Mouse (Mus musculus): ENCODE measurements around the gene Ano1. TPM values are rescaled to one million over a fixed set of nuclear protein-coding genes. Genes with fewer than 3 reads are reported as not detected.

Gene Ano1
- polyA plus RNA-seq, 1 experiment from 2014 or later: 22.2 TPM

GRCm38 (mm10) chr7:144740643-144741042 is 11.1 kb downstream of the Ano1 start:
- Histone ChIP-seq H3K27me3 (replicated peaks; ENCODE audit: control insufficient read depth, insufficient read depth, low read length) (0 out of 2 replicates have a peak, but pooled peaks cover 6% of the 10 kb centered on the region), H3K9me3 (ENCODE audit: control insufficient read depth, low read length) (no peaks in the 10 kb centered on the region), H3K4me1 (ENCODE audit: control insufficient read depth, insufficient read depth, low read length) (peaks cover 9% of the 10 kb centered on the region), H3K9ac (ENCODE audit: low read depth, low read length) (no peak overlapping the region), H3K36me3 (ENCODE audit: control insufficient read depth, insufficient read depth, low read length) (no peaks in the 10 kb centered on the region), H3K4me2 (ENCODE audit: low read depth, low read length) (no peak overlapping the region), H3K27ac (replicated peaks; ENCODE audit: low read depth, low read length) (no peak overlapping the region), H3K4me3 (ENCODE audit: low read depth, low read length) (no peak overlapping the region)
- peak; percentile 44; the same call in 1 of the 2 replicates for ATAC-seq (ENCODE audit: low read depth)
- DNase-seq (ENCODE audit: low spot score): peak; percentile 36
- 63% methylated on average over 7 of the region's 7 CpGs for WGBS

GRCm38 (mm10) chr7:144739810-144740209 is 12.0 kb downstream of the Ano1 start:
- 0 out of 2 replicates have a peak, but pooled peaks cover 6% of the 10 kb centered on the region for H3K27me3 ChIP-seq (replicated peaks; ENCODE audit: control insufficient read depth, insufficient read depth, low read length)
- H3K27ac ChIP-seq (replicated peaks; ENCODE audit: low read depth, low read length): no peak overlapping the region
- H3K4me3 ChIP-seq (ENCODE audit: low read depth, low read length): no peak overlapping the region
- DNase-seq (ENCODE audit: low spot score): peak; percentile 4
- WGBS: 28% methylated on average over 3 of the region's 3 CpGs
- no peak overlapping the region for H3K9ac ChIP-seq (ENCODE audit: low read depth, low read length)
- peaks cover 9% of the 10 kb centered on the region for H3K4me1 ChIP-seq (ENCODE audit: control insufficient read depth, insufficient read depth, low read length)
- no peak for ATAC-seq (ENCODE audit: low read depth)
- no peak overlapping the region for H3K4me2 ChIP-seq (ENCODE audit: low read depth, low read length)
- no peaks in the 10 kb centered on the region for H3K9me3 ChIP-seq (ENCODE audit: control insufficient read depth, low read length)
- no peaks in the 10 kb centered on the region for H3K36me3 ChIP-seq (ENCODE audit: control insufficient read depth, insufficient read depth, low read length)

- ATAC-seq (ENCODE audit: low read depth) (peak; percentile 34; the same call in 1 of the 2 replicates), DNase-seq (ENCODE audit: low spot score) (peak; percentile 18)
- 0 out of 2 replicates have a peak, but pooled peaks cover 6% of the 10 kb centered on the region for H3K27me3 ChIP-seq (replicated peaks; ENCODE audit: control insufficient read depth, insufficient read depth, low read length)
- H3K27ac ChIP-seq (replicated peaks; ENCODE audit: low read depth, low read length): no peak overlapping the region
- H3K9me3 ChIP-seq (ENCODE audit: control insufficient read depth, low read length): no peaks in the 10 kb centered on the region
- peaks cover 9% of the 10 kb centered on the region for H3K4me1 ChIP-seq (ENCODE audit: control insufficient read depth, insufficient read depth, low read length)
- H3K4me2 ChIP-seq (ENCODE audit: low read depth, low read length): peak overlapping the region; percentile 56
- H3K36me3 ChIP-seq (ENCODE audit: control insufficient read depth, insufficient read depth, low read length): no peaks in the 10 kb centered on the region
- H3K4me3 ChIP-seq (ENCODE audit: low read depth, low read length): peak overlapping the region; percentile 37
- peak overlapping the region; percentile 50 for H3K9ac ChIP-seq (ENCODE audit: low read depth, low read length)
- WGBS: 2% methylated on average over 20 of the region's 33 CpGs
Observed at GRCm38 (mm10) chr7:144738357-144738798, 13.4 kb downstream of the Ano1 start.

DNA sequence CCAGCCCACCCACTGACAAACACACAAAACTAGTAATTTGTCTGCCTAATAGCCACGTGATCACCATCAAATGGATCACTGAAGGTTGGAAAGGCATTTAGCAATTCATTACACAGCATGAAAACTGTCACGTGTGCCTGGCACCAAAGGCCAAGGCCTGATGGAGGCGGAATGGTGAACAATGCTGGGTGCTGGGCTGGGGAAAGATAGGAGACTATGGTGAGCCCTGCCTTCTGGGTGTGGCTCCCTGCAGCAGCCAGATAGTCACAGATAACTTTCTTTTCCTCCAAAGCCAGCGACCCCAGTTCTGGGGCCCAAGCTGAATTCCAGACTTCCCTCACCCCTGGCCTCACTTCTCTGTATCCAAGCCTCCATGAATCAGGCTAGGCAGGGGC is 19.9 kb downstream of the Ano1 start:
- no peak for DNase-seq (ENCODE audit: low spot score)
- WGBS: 55% methylated on average over 4 of the region's 4 CpGs
- Histone ChIP-seq H3K9me3 (ENCODE audit: control insufficient read depth, low read length) (no peaks in the 10 kb centered on the region), H3K9ac (ENCODE audit: low read depth, low read length) (no peak overlapping the region), H3K36me3 (ENCODE audit: control insufficient read depth, insufficient read depth, low read length) (no peaks in the 10 kb centered on the region), H3K4me1 (ENCODE audit: control insufficient read depth, insufficient read depth, low read length) (no peaks in the 10 kb centered on the region), H3K27ac (replicated peaks; ENCODE audit: low read depth, low read length) (no peak overlapping the region), H3K27me3 (replicated peaks; ENCODE audit: control insufficient read depth, insufficient read depth, low read length) (no peaks in the 10 kb centered on the region), H3K4me3 (ENCODE audit: low read depth, low read length) (no peak overlapping the region), H3K4me2 (ENCODE audit: low read depth, low read length) (no peak overlapping the region)
- no peak for ATAC-seq (ENCODE audit: low read depth)

- ATAC-seq (ENCODE audit: low read depth) (no peak), DNase-seq (ENCODE audit: low spot score) (no peak)
- H3K9ac ChIP-seq (ENCODE audit: low read depth, low read length): no peak overlapping the region
- H3K4me3 ChIP-seq (ENCODE audit: low read depth, low read length): no peak overlapping the region
- H3K4me1 ChIP-seq (ENCODE audit: control insufficient read depth, insufficient read depth, low read length): no peaks in the 10 kb centered on the region
- H3K4me2 ChIP-seq (ENCODE audit: low read depth, low read length): no peak overlapping the region
- no peaks in the 10 kb centered on the region for H3K27me3 ChIP-seq (replicated peaks; ENCODE audit: control insufficient read depth, insufficient read depth, low read length)
- no peaks in the 10 kb centered on the region for H3K9me3 ChIP-seq (ENCODE audit: control insufficient read depth, low read length)
- H3K36me3 ChIP-seq (ENCODE audit: control insufficient read depth, insufficient read depth, low read length): no peaks in the 10 kb centered on the region
- 53% methylated on average over 9 of the region's 9 CpGs for WGBS
- H3K27ac ChIP-seq (replicated peaks; ENCODE audit: low read depth, low read length): no peak overlapping the region
Observed at GRCm38 (mm10) chr7:144731182-144731896, 20.4 kb downstream of the Ano1 start.

DNA sequence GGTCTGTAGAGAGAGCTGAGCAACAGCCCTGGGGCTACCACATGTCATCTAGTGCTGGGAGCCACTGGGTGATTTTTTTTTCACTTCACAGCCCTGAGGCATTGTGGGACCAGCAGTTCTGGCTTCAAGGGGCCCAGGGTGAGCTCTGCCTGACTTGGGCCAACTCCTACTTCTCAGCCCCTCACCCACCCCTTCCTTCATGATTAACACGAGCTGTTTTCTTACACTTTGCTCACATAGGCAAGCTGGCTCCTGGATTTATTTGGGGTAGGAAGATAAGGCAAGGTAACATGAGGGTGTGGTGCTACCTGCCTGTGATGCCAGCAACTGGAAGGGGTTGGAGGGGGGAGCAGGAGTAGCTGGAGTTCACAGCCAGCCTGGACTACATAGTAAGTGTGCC is 27.5 kb downstream of the Ano1 start:
- 46% methylated on average over 1 of the region's 1 CpGs for WGBS
- no peak overlapping the region for H3K4me2 ChIP-seq (ENCODE audit: low read depth, low read length)
- H3K27me3 ChIP-seq (replicated peaks; ENCODE audit: control insufficient read depth, insufficient read depth, low read length): no peaks in the 10 kb centered on the region
- ATAC-seq (ENCODE audit: low read depth): no peak
- H3K27ac ChIP-seq (replicated peaks; ENCODE audit: low read depth, low read length): no peak overlapping the region
- no peak overlapping the region for H3K9ac ChIP-seq (ENCODE audit: low read depth, low read length)
- no peaks in the 10 kb centered on the region for H3K4me1 ChIP-seq (ENCODE audit: control insufficient read depth, insufficient read depth, low read length)
- no peak overlapping the region for H3K4me3 ChIP-seq (ENCODE audit: low read depth, low read length)
- H3K36me3 ChIP-seq (ENCODE audit: control insufficient read depth, insufficient read depth, low read length): no peaks in the 10 kb centered on the region
- DNase-seq (ENCODE audit: low spot score): no peak
- H3K9me3 ChIP-seq (ENCODE audit: control insufficient read depth, low read length): no peaks in the 10 kb centered on the region

DNA sequence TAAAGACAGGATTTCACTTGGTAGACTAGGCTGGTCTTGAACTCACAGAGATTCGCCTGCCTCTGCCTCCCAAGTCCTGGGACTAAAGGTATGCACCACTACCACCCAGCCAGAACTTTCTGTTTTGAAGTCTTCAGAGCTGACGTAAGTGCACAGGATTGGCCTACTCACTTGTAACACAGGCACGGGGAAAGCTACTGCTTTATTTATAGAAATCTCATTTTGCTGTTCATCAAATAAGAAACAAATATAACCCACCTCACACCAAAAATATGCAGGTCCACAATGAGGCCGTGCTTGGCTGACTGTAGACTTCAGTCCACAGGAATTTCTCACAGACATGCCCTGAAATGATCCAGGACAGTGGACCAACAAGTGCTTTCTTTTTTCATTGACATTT is 31.8 kb downstream of the Ano1 start:
- WGBS: 78% methylated on average over 4 of the region's 4 CpGs
- H3K27ac ChIP-seq (replicated peaks; ENCODE audit: low read depth, low read length): no peak overlapping the region
- no peak overlapping the region for H3K4me2 ChIP-seq (ENCODE audit: low read depth, low read length)
- ATAC-seq (ENCODE audit: low read depth): no peak
- H3K36me3 ChIP-seq (ENCODE audit: control insufficient read depth, insufficient read depth, low read length): no peaks in the 10 kb centered on the region
- H3K27me3 ChIP-seq (replicated peaks; ENCODE audit: control insufficient read depth, insufficient read depth, low read length): no peaks in the 10 kb centered on the region
- DNase-seq (ENCODE audit: low spot score): no peak
- no peaks in the 10 kb centered on the region for H3K4me1 ChIP-seq (ENCODE audit: control insufficient read depth, insufficient read depth, low read length)
- no peak overlapping the region for H3K4me3 ChIP-seq (ENCODE audit: low read depth, low read length)
- H3K9me3 ChIP-seq (ENCODE audit: control insufficient read depth, low read length): no peaks in the 10 kb centered on the region
- no peak overlapping the region for H3K9ac ChIP-seq (ENCODE audit: low read depth, low read length)

- Histone ChIP-seq H3K4me1 (ENCODE audit: control insufficient read depth, insufficient read depth, low read length) (no peaks in the 10 kb centered on the region), H3K36me3 (ENCODE audit: control insufficient read depth, insufficient read depth, low read length) (no peaks in the 10 kb centered on the region), H3K4me3 (ENCODE audit: low read depth, low read length) (no peak overlapping the region), H3K4me2 (ENCODE audit: low read depth, low read length) (no peak overlapping the region), H3K27ac (replicated peaks; ENCODE audit: low read depth, low read length) (no peak overlapping the region), H3K9ac (ENCODE audit: low read depth, low read length) (no peak overlapping the region), H3K9me3 (ENCODE audit: control insufficient read depth, low read length) (no peaks in the 10 kb centered on the region), H3K27me3 (replicated peaks; ENCODE audit: control insufficient read depth, insufficient read depth, low read length) (no peaks in the 10 kb centered on the region)
- no peak for ATAC-seq (ENCODE audit: low read depth)
- DNase-seq (ENCODE audit: low spot score): no peak
- 76% methylated on average over 5 of the region's 5 CpGs for WGBS
Observed at GRCm38 (mm10) chr7:144717736-144718135, 34.0 kb downstream of the Ano1 start.

- peaks cover 5% of the 10 kb centered on the region for H3K9me3 ChIP-seq (ENCODE audit: control insufficient read depth, low read length)
- no peaks in the 10 kb centered on the region for H3K27me3 ChIP-seq (replicated peaks; ENCODE audit: control insufficient read depth, insufficient read depth, low read length)
- H3K36me3 ChIP-seq (ENCODE audit: control insufficient read depth, insufficient read depth, low read length): no peaks in the 10 kb centered on the region
- no peak overlapping the region for H3K9ac ChIP-seq (ENCODE audit: low read depth, low read length)
- H3K4me2 ChIP-seq (ENCODE audit: low read depth, low read length): no peak overlapping the region
- ATAC-seq (ENCODE audit: low read depth) (no peak), DNase-seq (ENCODE audit: low spot score) (no peak)
- H3K27ac ChIP-seq (replicated peaks; ENCODE audit: low read depth, low read length): no peak overlapping the region
- no peaks in the 10 kb centered on the region for H3K4me1 ChIP-seq (ENCODE audit: control insufficient read depth, insufficient read depth, low read length)
- no peak overlapping the region for H3K4me3 ChIP-seq (ENCODE audit: low read depth, low read length)
- WGBS: 71% methylated on average over 9 of the region's 9 CpGs
Observed at GRCm38 (mm10) chr7:144697870-144698269, 53.9 kb downstream of the Ano1 start.

Data from embryonic facial prominence, embryonic 14.5 days (tissue).